Mouse (Mus musculus) urinary bladder, postnatal 10 days (tissue): Measurements from ENCODE around the gene Vmn1r63.
"Not testable (repeated sequence)": the region's sequence is repeated elsewhere in the genome, so short reads cannot be mapped to it uniquely, and the experiment has no call there.

Experiments used
- DNase-seq: peaks from one replicate; pipeline ENCODE4 v3.0.0; 2022; ENCODE audit warnings: low spot score

Vmn1r63 gene

GRCm38 (mm10) chr7:5805345-5805744 is at the start of gene Vmn1r63:
Vmn1r63 (minus strand) TSS chr7:5805445.
- DNase-seq = not testable (repeated sequence)
